Mouse (Mus musculus) layer of hippocampus, postnatal 25 days (tissue): ENCODE measurements around the gene Aak1. TPM values are rescaled to one million over a fixed set of nuclear protein-coding genes. Genes with fewer than 3 reads are reported as not detected.
"Not testable (repeated sequence)": the region's sequence is repeated elsewhere in the genome, so short reads cannot be mapped to it uniquely, and the experiment has no call there.

ENCODE experiments used
- DNase-seq, 2 experiments: peaks; one replicate each; pipeline ENCODE4 v3.0.0; 2022; ENCODE audit warnings: mixed read lengths in 2 of 2, low spot score in 1 of 2; ENCODE audit errors: extremely low spot score in 1 of 2
- total RNA-seq, 2 experiments: library from RNA; stranded (reverse); gene quantifications; 2 replicates each; pipeline ENCODE4 v1.2.3; 2021

The Aak1 gene
- total RNA-seq, 2 experiments from 2014 or later = 399 to 433 TPM

DNA sequence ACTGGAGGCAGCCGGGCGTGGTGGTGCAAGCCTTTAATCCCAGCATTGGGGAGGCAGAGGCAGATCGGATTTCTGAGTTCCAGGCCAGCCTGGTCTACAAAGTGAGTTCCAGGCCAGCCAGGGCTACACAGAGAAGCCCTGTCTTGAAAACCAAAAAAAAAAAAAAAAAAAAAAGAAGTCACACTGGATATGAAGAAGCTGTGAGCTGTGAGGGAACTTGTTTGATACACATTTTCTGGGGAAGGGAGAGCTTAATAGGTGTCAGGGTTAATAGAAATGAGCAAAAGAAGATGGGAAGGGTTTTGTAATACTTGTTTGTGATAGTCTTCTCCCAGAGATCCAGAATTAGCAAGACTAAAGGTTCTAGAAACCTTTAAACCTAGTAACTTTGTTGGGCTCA, 196.2 kb downstream of the Aak1 start:
- DNase-seq = no peak

DNA sequence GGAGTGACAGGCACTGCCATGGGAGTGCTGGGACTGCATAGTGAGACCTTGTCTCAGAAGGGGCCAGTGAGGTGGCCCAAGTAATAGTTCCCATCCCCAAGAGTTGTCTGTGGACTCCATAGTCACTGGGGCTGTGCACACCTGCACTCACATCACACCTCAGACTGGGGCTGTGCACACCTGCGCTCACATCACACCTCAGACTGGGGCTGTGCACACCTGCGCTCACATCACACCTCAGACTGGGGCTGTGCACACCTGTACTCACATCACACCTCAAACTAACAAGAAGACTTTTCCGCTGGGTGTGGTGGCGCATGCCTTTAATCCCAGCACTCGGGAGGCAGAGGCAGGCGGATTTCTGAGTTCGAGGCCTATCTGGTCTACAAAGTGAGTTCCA, 199.4 kb downstream of the Aak1 start:
- not testable (repeated sequence) for DNase-seq

GRCm38 (mm10) chr6:87051886-87052425, 202.6 kb downstream of the Aak1 start:
- no peak for DNase-seq

Other genes with a start within 250 kb of the Aak1 start
- 1 to 10 TPM; 1.4 to 1.5 TPM for gene Asprv1, start 221.4 kb upstream of the Aak1 start, total RNA-seq
- gene Mxd1, start 180.4 kb upstream of the Aak1 start, total RNA-seq = 10 to 100 TPM; 19.2 to 21.2 TPM
- gene Snrnp27, start 165.0 kb upstream of the Aak1 start, total RNA-seq = 10 to 100 TPM; 57.8 to 62.2 TPM
- 10 to 100 TPM; 29.7 to 35.8 TPM for gene Gmcl1, start 116.1 kb upstream of the Aak1 start, total RNA-seq
- gene Anxa4, start 55.9 kb upstream of the Aak1 start, total RNA-seq = 1 to 10 TPM; 4.8 to 6.2 TPM
- gene Nfu1, start 159.7 kb downstream of the Aak1 start, total RNA-seq = 10 to 100 TPM; 57.5 to 59.6 TPM
- 10 to 100 TPM; 50.0 to 51.7 TPM for gene Gfpt1, start 193.3 kb downstream of the Aak1 start, total RNA-seq